25 mouse cellular contexts compared by ENCODE assay signal in the genomic region with DNA sequence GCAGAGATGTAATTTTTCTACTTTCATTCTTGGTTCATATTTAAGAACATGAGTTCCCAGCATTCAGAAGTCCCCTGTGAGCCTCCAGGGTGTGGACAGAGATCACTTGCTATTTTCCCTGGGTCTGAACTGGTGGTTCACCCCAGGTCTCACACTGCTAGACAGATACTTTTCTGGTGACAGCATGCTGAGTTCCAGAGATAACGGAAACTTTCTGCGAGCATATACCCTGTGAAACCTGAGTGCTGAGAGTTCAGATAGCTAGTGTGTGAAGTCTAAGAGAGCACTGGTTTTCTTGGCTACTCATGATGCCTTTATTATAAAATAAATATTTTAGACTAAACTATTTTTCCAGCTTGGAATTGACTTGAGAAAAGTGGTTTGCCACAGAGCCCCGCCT.
A peak's percentile ranks its signal among the peaks of the same experiment; 100 is the strongest.
DNase-seq lines count a peak whose midpoint lies in the region; ATAC-seq and TF ChIP-seq lines count a peak whose summit lies in the region.
"Had no signal": no experiment of that assay in that cellular context is flagged by ENCODE, and none has a peak within 500 bp of the region (broad histone marks: within the 10 kb centered on the region; RNA-seq: fewer than 3 reads in every experiment).

No protein-coding gene starts in this region.

- no peaks in the 10 kb centered on the region for H3K27me3 ChIP-seq in heart, embryonic 13.5 days (replicated peaks)
- no peaks in the 10 kb centered on the region for H3K27me3 ChIP-seq in limb, embryonic 13.5 days
- no peaks in the 10 kb centered on the region for H3K27me3 ChIP-seq in limb, embryonic 10.5 days (ENCODE audit: low read depth, poor library complexity, severe bottlenecking)
- no peaks in the 10 kb centered on the region for H3K27me3 ChIP-seq in myocyte (ENCODE audit: control insufficient read depth, insufficient read depth, insufficient read length)
- H3K27me3 ChIP-seq: embryonic facial prominence, embryonic 12.5 days; forebrain, embryonic 13.5 days; hindbrain, embryonic 12.5 days; limb, embryonic 12.5 days; neural tube, embryonic 15.5 days had no signal

- no peak for DNase-seq in heart, adult 11 months
- DNase-seq in limb, embryonic 10.5 days (ENCODE audit: low spot score), result no peak
- DNase-seq in NIH3T3 (ENCODE audit: low read depth), result peak; percentile 54
- no peak for DNase-seq in adrenal gland, postnatal 10 days
- DNase-seq: cerebellum, adult 11-12 months; cerebellum, postnatal 14 days; gastrocnemius, postnatal 36 days; kidney, postnatal 36 days; layer of hippocampus, postnatal 36 days; lung, adult 18-20 months; lung, postnatal 10 days; thymus, adult 2 months; thymus, postnatal 4 days had no signal

- H3K4me3 ChIP-seq in heart, embryonic 13.5 days, result no peak overlapping the region
- H3K4me3 ChIP-seq in limb, embryonic 13.5 days, result no peak overlapping the region
- no peak overlapping the region for H3K4me3 ChIP-seq in limb, embryonic 10.5 days
- H3K4me3 ChIP-seq in myocyte, result no peak overlapping the region
- H3K4me3 ChIP-seq: embryonic facial prominence, embryonic 12.5 days; erythroblast, embryonic 14.5 days; forebrain, embryonic 13.5 days; hindbrain, embryonic 12.5 days; limb, embryonic 12.5 days; neural tube, embryonic 15.5 days had no signal

- no peaks in the 10 kb centered on the region for H3K9me3 ChIP-seq in heart, embryonic 13.5 days
- H3K9me3 ChIP-seq in limb, embryonic 13.5 days, result no peaks in the 10 kb centered on the region
- H3K9me3 ChIP-seq in limb, embryonic 10.5 days (replicated peaks), result no peaks in the 10 kb centered on the region
- H3K9me3 ChIP-seq: embryonic facial prominence, embryonic 12.5 days; forebrain, embryonic 13.5 days; hindbrain, embryonic 12.5 days; limb, embryonic 12.5 days; neural tube, embryonic 15.5 days had no signal

- WGBS in heart, embryonic 13.5 days, result 20% methylated on average over 3 of the region's 3 CpGs
- WGBS in limb, embryonic 13.5 days, result 70% methylated on average over 3 of the region's 3 CpGs
- 81% methylated on average over 3 of the region's 3 CpGs for WGBS in limb, embryonic 10.5 days

- ATAC-seq in heart, embryonic 13.5 days (ENCODE audit: extremely low read depth, insufficient number of reproducible peaks, low FRiP score, low TSS enrichment), result peak; percentile 25; the same call in 1 of the 2 replicates
- peak; percentile 51; the same call in 1 of the 2 replicates for ATAC-seq in limb, embryonic 13.5 days (ENCODE audit: low FRiP score, low read depth)
- ATAC-seq: forebrain, embryonic 13.5 days; intestine, postnatal 0 days had no signal

- H3K79me2 ChIP-seq in myocyte (ENCODE audit: control insufficient read depth, insufficient read depth), result no peaks in the 10 kb centered on the region

- no peaks in the 10 kb centered on the region for H3K36me3 ChIP-seq in heart, embryonic 13.5 days
- H3K36me3 ChIP-seq in limb, embryonic 13.5 days, result no peaks in the 10 kb centered on the region
- no peaks in the 10 kb centered on the region for H3K36me3 ChIP-seq in limb, embryonic 10.5 days
- H3K36me3 ChIP-seq in myocyte (ENCODE audit: control insufficient read depth, insufficient read depth), result no peaks in the 10 kb centered on the region
- H3K36me3 ChIP-seq: embryonic facial prominence, embryonic 12.5 days; hindbrain, embryonic 12.5 days; limb, embryonic 12.5 days; neural tube, embryonic 15.5 days had no signal

- H3K4me1 ChIP-seq in heart, embryonic 13.5 days, result peaks cover 25% of the 10 kb centered on the region
- no peaks in the 10 kb centered on the region for H3K4me1 ChIP-seq in limb, embryonic 13.5 days
- no peaks in the 10 kb centered on the region for H3K4me1 ChIP-seq in limb, embryonic 10.5 days
- H3K4me1 ChIP-seq: embryonic facial prominence, embryonic 12.5 days; forebrain, embryonic 13.5 days; hindbrain, embryonic 12.5 days; limb, embryonic 12.5 days; neural tube, embryonic 15.5 days had no signal

- H3K9ac ChIP-seq in heart, embryonic 13.5 days, result no peak overlapping the region
- no peak overlapping the region for H3K9ac ChIP-seq in limb, embryonic 13.5 days
- H3K9ac ChIP-seq: embryonic facial prominence, embryonic 12.5 days; forebrain, embryonic 13.5 days; hindbrain, embryonic 12.5 days; limb, embryonic 12.5 days; neural tube, embryonic 15.5 days had no signal

- H3K27ac ChIP-seq in heart, embryonic 13.5 days (replicated peaks), result peak overlapping the region; percentile 85
- H3K27ac ChIP-seq in limb, embryonic 13.5 days, result no peak overlapping the region
- no peak overlapping the region for H3K27ac ChIP-seq in limb, embryonic 10.5 days
- H3K27ac ChIP-seq: embryonic facial prominence, embryonic 12.5 days; forebrain, embryonic 13.5 days; hindbrain, embryonic 12.5 days; limb, embryonic 12.5 days; neural tube, embryonic 15.5 days; stomach, postnatal 0 days had no signal

- no peak for TF ChIP-seq POLR2A in myocyte (IDR thresholded peaks at IDR 0.05; ENCODE audit: insufficient read length, low read depth)

- H3ac ChIP-seq in myocyte (ENCODE audit: control insufficient read depth, insufficient read length), result no peak overlapping the region

- peak overlapping the region; percentile 38; the same call in 1 of the 2 replicates for H3K4me2 ChIP-seq in heart, embryonic 13.5 days
- H3K4me2 ChIP-seq in limb, embryonic 13.5 days (replicated peaks), result no peak overlapping the region
- peak overlapping the region; percentile 8 for H3K4me2 ChIP-seq in myocyte (ENCODE audit: low read depth)
- H3K4me2 ChIP-seq: embryonic facial prominence, embryonic 12.5 days; forebrain, embryonic 13.5 days; hindbrain, embryonic 12.5 days; limb, embryonic 12.5 days; midbrain, embryonic 11.5 days; neural tube, embryonic 15.5 days had no signal

TF ChIP-seq in myocyte, 11 proteins besides CTCF, POLR2A, EP300 and RAD21:
- TF ChIP-seq TCF3 (IDR thresholded peaks at IDR 0.05; ENCODE audit: insufficient read length, low read depth) (no peak), TCF12 (IDR thresholded peaks at IDR 0.05; ENCODE audit: insufficient read depth, poor library complexity, severe bottlenecking) (no peak), POLR2AphosphoS2 (IDR thresholded peaks at IDR 0.05; ENCODE audit: insufficient read length, low read depth) (no peak), REST (IDR thresholded peaks at IDR 0.05; ENCODE audit: insufficient read depth, insufficient read length) (no peak), MYOD1 (IDR thresholded peaks at IDR 0.05; ENCODE audit: control insufficient read depth in 1 of 3, insufficient read length in 2 of 3, low read depth in 2 of 3) (no peak), CEBPB (IDR thresholded peaks at IDR 0.05; ENCODE audit: insufficient read depth, poor library complexity, severe bottlenecking) (no peak), MAX (IDR thresholded peaks at IDR 0.05; ENCODE audit: low read depth) (no peak), USF1 (IDR thresholded peaks at IDR 0.05; ENCODE audit: low read depth) (no peak), SRF (IDR thresholded peaks at IDR 0.05; ENCODE audit: control insufficient read depth, insufficient read length, low read depth) (no peak), MYOG (IDR thresholded peaks at IDR 0.05; ENCODE audit: control insufficient read depth in 1 of 3, insufficient read depth in 1 of 3, insufficient read length in 2 of 3, low read depth in 2 of 3) (no peak), E2F4 (IDR thresholded peaks at IDR 0.05; ENCODE audit: insufficient read depth) (no peak)
